Mouse (Mus musculus): ENCODE data around the gene Mettl22. TPM values are rescaled to one million over a fixed set of nuclear protein-coding genes. Genes with fewer than 3 reads are reported as not detected.

The Mettl22 gene
- polyA plus RNA-seq (2017; shearing (Covaris generic)), result 23.2 TPM

GRCm38 (mm10) chr16:8470603-8471481 is at the start of gene Mettl22:
Gene Mettl22, plus strand, starts transcription at chr16:8470788.

GRCm38 (mm10) chr16:8424971-8425330 is 45.6 kb upstream of the Mettl22 start, which contains the start of gene Tmem114:
Gene Tmem114, minus strand, starts transcription at chr16:8425136.

GRCm38 (mm10) chr16:8513236-8513906 is 42.8 kb downstream of the Mettl22 start, which contains the start of gene Abat:
Gene Abat, plus strand, starts transcription at chr16:8513429.

Other genes with a start within 250 kb of the Mettl22 start
- not detected for gene Tmem114, start 45.7 kb upstream of the Mettl22 start, polyA plus RNA-seq (2017; shearing (Covaris generic))
- gene Abat, start 42.6 kb downstream of the Mettl22 start, polyA plus RNA-seq (2017; shearing (Covaris generic)), result 0.30 TPM
- 84.2 TPM for gene Pmm2, start 166.9 kb downstream of the Mettl22 start, polyA plus RNA-seq (2017; shearing (Covaris generic))
- gene Tmem186, start 166.9 kb downstream of the Mettl22 start, polyA plus RNA-seq (2017; shearing (Covaris generic)), result 17.2 TPM
- gene Carhsp1, start 201.4 kb downstream of the Mettl22 start, polyA plus RNA-seq (2017; shearing (Covaris generic)), result 14.3 TPM
- not detected for gene Gm5767, start 210.0 kb downstream of the Mettl22 start, polyA plus RNA-seq (2017; shearing (Covaris generic))